Mouse (Mus musculus) kidney, adult 2 months (tissue): ENCODE data around the gene Hcrtr1.
A peak's percentile ranks its signal among the peaks of the same experiment; 100 is the strongest.

ENCODE experiments used
- CTCF ChIP-seq: fragments of 200-500 bp; conservative IDR thresholded peaks from 2 replicates; pipeline ENCODE4 v1.5.1; 2011; ENCODE audit warnings: low read depth, mild to moderate bottlenecking, control low read depth, low read length, moderate library complexity, mixed read lengths; ENCODE audit not compliant: insufficient read depth, insufficient read length
- POLR2A ChIP-seq: fragments of 200-500 bp; IDR thresholded peaks from one replicate; pipeline ENCODE4 v1.6.1; 2011; ENCODE audit warnings: low read depth, low read length, control low read depth

DNA sequence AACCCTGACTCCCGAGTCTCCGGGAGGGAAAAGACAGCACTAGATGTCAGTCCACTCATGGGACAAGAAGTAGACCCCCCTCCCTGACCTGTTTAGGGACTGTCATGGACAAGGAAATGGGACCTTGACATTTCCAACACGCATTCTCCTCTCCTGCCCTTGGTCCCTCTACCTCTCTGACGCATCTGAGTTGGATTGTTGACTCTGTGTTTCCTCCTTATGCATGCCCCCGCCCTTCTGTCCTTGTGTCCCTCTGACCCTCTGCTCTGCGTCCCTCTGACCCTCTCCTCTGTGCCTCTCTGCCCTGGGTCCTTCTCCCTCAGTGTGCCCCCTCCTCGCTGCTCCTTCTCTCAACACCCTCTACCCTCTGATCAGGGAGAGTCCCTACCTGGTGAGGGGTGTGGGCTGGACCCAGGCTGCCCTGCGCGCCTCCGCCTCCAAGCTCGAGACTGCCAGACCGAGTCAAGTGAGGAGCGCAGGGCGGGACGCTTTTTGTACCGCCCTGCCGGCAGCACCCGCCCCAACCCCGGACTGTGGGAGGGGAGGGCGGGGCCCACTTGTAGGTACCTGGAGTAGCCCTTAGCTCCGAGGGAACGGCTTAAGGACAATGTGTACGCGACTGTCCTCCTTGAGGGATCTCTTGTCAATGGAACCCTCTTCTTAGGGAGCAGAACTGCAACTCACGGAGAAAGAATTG lies 35.3 kb upstream of the Hcrtr1 start:
- TF ChIP-seq POLR2A: peak; percentile 84
- no peak for TF ChIP-seq CTCF
